Mouse (Mus musculus) left cerebral cortex, postnatal 4 days (tissue): Measurements from ENCODE around the gene Slc44a1. TPM values are rescaled to one million over a fixed set of nuclear protein-coding genes. Genes with fewer than 3 reads are reported as not detected.

Experiments
- DNase-seq: peaks from one replicate; pipeline ENCODE4 v3.0.0-alpha.2; 2022
- intact Hi-C: fragments of 180-260 bp; cut with DNase I; formaldehyde crosslinking; loops from one replicate; pipeline ENCODE4 v1.15.1; 2025
- total RNA-seq, 2 experiments: library from RNA; stranded (reverse); gene quantifications; 2 replicates each; pipeline ENCODE4 v1.2.3; 2021

The Slc44a1 gene
- total RNA-seq: 10 to 100 TPM; 47.3 to 48.1 TPM

GRCm38 (mm10) chr4:53440010-53440815, at the start of gene Slc44a1:
Gene Slc44a1, plus strand, starts transcription at chr4:53440413.
- DNase-seq: peak; percentile 95
- intact Hi-C loops: loop anchor here (10.0 kb wide), 2 partner anchors 55 to 105 kb away; no protein-coding TSS in a partner anchor

GRCm38 (mm10) chr4:53395002-53395401, 45.2 kb upstream of the Slc44a1 start:
- intact Hi-C loops: no loop called here
- no peak for DNase-seq

GRCm38 (mm10) chr4:53396623-53397192, 43.5 kb upstream of the Slc44a1 start:
- no peak for DNase-seq
- intact Hi-C loops: no loop called here

GRCm38 (mm10) chr4:53397280-53398117, 42.7 kb upstream of the Slc44a1 start:
- intact Hi-C loops: no loop called here
- peak; percentile 67 for DNase-seq

GRCm38 (mm10) chr4:53398561-53398960, 41.7 kb upstream of the Slc44a1 start:
- intact Hi-C loops: no loop called here
- no peak for DNase-seq

GRCm38 (mm10) chr4:53399428-53399827, 40.8 kb upstream of the Slc44a1 start:
- no peak for DNase-seq
- intact Hi-C loops: no loop called here

GRCm38 (mm10) chr4:53403386-53403785, 36.8 kb upstream of the Slc44a1 start:
- DNase-seq: no peak
- intact Hi-C loops: no loop called here

- intact Hi-C loops: no loop called here
- no peak for DNase-seq
These were observed 35.7 kb upstream of the Slc44a1 start for GRCm38 (mm10) chr4:53404431-53404925.

GRCm38 (mm10) chr4:53406866-53407265, 33.3 kb upstream of the Slc44a1 start:
- intact Hi-C loops: no loop called here
- no peak for DNase-seq

- DNase-seq: no peak
- intact Hi-C loops: no loop called here
These were observed 31.4 kb upstream of the Slc44a1 start for GRCm38 (mm10) chr4:53408821-53409220.

GRCm38 (mm10) chr4:53409526-53410085, 30.6 kb upstream of the Slc44a1 start:
- intact Hi-C loops: no loop called here
- no peak for DNase-seq

- no peak for DNase-seq
- intact Hi-C loops: no loop called here
These were observed 29.5 kb upstream of the Slc44a1 start for GRCm38 (mm10) chr4:53410752-53411151.

- DNase-seq: no peak
- intact Hi-C loops: no loop called here
These were observed 28.0 kb upstream of the Slc44a1 start for GRCm38 (mm10) chr4:53411958-53412870.

- intact Hi-C loops: no loop called here
- DNase-seq: no peak
These were observed 27.2 kb upstream of the Slc44a1 start for GRCm38 (mm10) chr4:53412991-53413390.

GRCm38 (mm10) chr4:53414031-53414797, 26.0 kb upstream of the Slc44a1 start:
- no peak for DNase-seq
- intact Hi-C loops: no loop called here

GRCm38 (mm10) chr4:53415873-53416637, 24.2 kb upstream of the Slc44a1 start:
- no peak for DNase-seq
- intact Hi-C loops: no loop called here

GRCm38 (mm10) chr4:53416928-53417327, 23.3 kb upstream of the Slc44a1 start:
- no peak for DNase-seq
- intact Hi-C loops: no loop called here

GRCm38 (mm10) chr4:53422799-53423198, 17.4 kb upstream of the Slc44a1 start:
- intact Hi-C loops: no loop called here
- no peak for DNase-seq
